Mouse (Mus musculus) ES-Bruce4 (cell line): Measurements from ENCODE around the gene Galntl6. TPM values are rescaled to one million over a fixed set of nuclear protein-coding genes. Genes with fewer than 3 reads are reported as not detected.
"Not testable (repeated sequence)": the region's sequence is repeated elsewhere in the genome, so short reads cannot be mapped to it uniquely, and the experiment has no call there.

Experiments
- H3K27ac ChIP-seq: 2 replicates; pipeline ENCODE4 v1.5.1; 2012; ENCODE audit warnings: low read length, inconsistent platforms; ENCODE audit not compliant: insufficient read depth
- H3K27me3 ChIP-seq: 2 replicates; pipeline ENCODE4 v1.6.1; 2012; ENCODE audit warnings: mild to moderate bottlenecking, low read length, inconsistent platforms; ENCODE audit not compliant: control insufficient read depth, poor library complexity, insufficient read depth, severe bottlenecking
- H3K36me3 ChIP-seq: 2 replicates; pipeline ENCODE4 v1.6.1; 2012; ENCODE audit warnings: inconsistent platforms, mild to moderate bottlenecking, low read length, moderate library complexity; ENCODE audit not compliant: control insufficient read depth, poor library complexity, insufficient read depth, severe bottlenecking
- H3K4me1 ChIP-seq: one replicate; pipeline ENCODE4 v1.8.1; 2011; ENCODE audit warnings: low read length; ENCODE audit not compliant: control insufficient read depth, insufficient read depth
- H3K4me3 ChIP-seq: 2 replicates; pipeline ENCODE4 v1.5.1; 2011; ENCODE audit warnings: low read depth, mild to moderate bottlenecking, low read length
- H3K9ac ChIP-seq: 2 replicates; pipeline ENCODE4 v1.6.1; 2012; ENCODE audit warnings: low read depth, mild to moderate bottlenecking, inconsistent platforms; ENCODE audit not compliant: poor library complexity, severe bottlenecking
- H3K9me3 ChIP-seq: replicated peaks from 2 replicates; pipeline ENCODE4 v1.6.1; 2012; ENCODE audit warnings: mild to moderate bottlenecking, low read length, inconsistent platforms; ENCODE audit not compliant: control insufficient read depth, poor library complexity, insufficient read depth, severe bottlenecking
- CTCF ChIP-seq: IDR thresholded peaks from one replicate; pipeline ENCODE4 v1.8.1; 2011; ENCODE audit warnings: low read depth, low read length
- EP300 ChIP-seq: IDR thresholded peaks from 2 replicates; pipeline ENCODE4 v1.6.1; 2011; ENCODE audit warnings: low read depth, low read length; ENCODE audit not compliant: insufficient read depth
- POLR2A ChIP-seq: IDR thresholded peaks from one replicate; pipeline ENCODE4 v1.8.1; 2011; ENCODE audit warnings: low read length; ENCODE audit not compliant: insufficient read depth
- polyA plus RNA-seq: library from polyadenylated mRNA; stranded (reverse); fragments of >200 nt; gene quantifications from 2 replicates; pipeline ENCODE4 v1.2.4, GENCODE M21; 2011; ENCODE audit warnings: low read depth; ENCODE audit not compliant: missing spikeins, insufficient read depth, insufficient read length

Galntl6 gene
- polyA plus RNA-seq, 1 experiment: not detected

DNA sequence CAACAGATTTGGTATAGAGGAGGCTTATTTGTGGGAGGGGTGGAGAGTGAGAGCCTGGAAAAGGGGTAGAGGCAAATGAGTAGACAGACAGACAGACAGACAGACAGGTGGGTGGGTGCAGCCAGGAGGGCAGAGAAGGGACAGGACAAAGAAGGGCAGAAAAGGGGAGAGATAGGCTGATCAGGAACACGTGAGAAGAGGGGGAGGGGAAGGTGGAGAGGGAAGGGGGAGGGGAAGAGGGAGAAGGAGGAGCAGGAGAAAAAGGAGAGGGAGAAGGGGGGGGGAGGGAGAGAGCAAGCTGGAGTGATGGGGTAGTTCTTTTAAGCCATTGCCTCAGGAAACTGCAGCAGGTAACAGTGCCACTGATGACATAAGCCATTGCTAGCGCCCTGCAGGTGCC is 1144.9 kb downstream of the Galntl6 start:
- no peaks in the 10 kb centered on the region for H3K9me3 ChIP-seq
- peaks cover 2% of the 10 kb centered on the region for H3K4me1 ChIP-seq
- H3K36me3 ChIP-seq: no peaks in the 10 kb centered on the region
- no peak overlapping the region for H3K4me3 ChIP-seq
- H3K27me3 ChIP-seq: no peaks in the 10 kb centered on the region
- TF ChIP-seq POLR2A (no peak), CTCF (no peak), EP300 (peak; percentile 75)
- peak overlapping the region; percentile 51; the same call in 1 of the 2 replicates for H3K9ac ChIP-seq
- 0 out of 2 replicates have a peak overlapping the region, but pooled peaks have one; percentile 39 for H3K27ac ChIP-seq

- Histone ChIP-seq H3K9ac (peak overlapping the region; percentile 78), H3K4me1 (peaks cover 2% of the 10 kb centered on the region), H3K36me3 (no peaks in the 10 kb centered on the region), H3K9me3 (no peaks in the 10 kb centered on the region), H3K27ac (peak overlapping the region; percentile 99), H3K27me3 (no peaks in the 10 kb centered on the region), H3K4me3 (no peak overlapping the region)
- no peak for TF ChIP-seq POLR2A
- TF ChIP-seq EP300: no peak
- no peak for TF ChIP-seq CTCF
Observed at GRCm38 (mm10) chr8:57766471-57767065, 1145.9 kb downstream of the Galntl6 start.

- Histone ChIP-seq H3K9me3 (no peaks in the 10 kb centered on the region), H3K36me3 (no peaks in the 10 kb centered on the region), H3K27me3 (no peaks in the 10 kb centered on the region), H3K4me1 (peaks cover 5% of the 10 kb centered on the region), H3K9ac (peak overlapping the region; percentile 78), H3K27ac (peak overlapping the region; percentile 99), H3K4me3 (peak overlapping the region; percentile 34; the same call in 1 of the 2 replicates)
- TF ChIP-seq EP300 (peak; percentile 87), POLR2A (no peak), CTCF (no peak)
Observed at GRCm38 (mm10) chr8:57765726-57766351, 1146.6 kb downstream of the Galntl6 start.

- Histone ChIP-seq H3K4me1 (peaks cover 5% of the 10 kb centered on the region), H3K9me3 (no peaks in the 10 kb centered on the region), H3K4me3 (no peak overlapping the region), H3K27ac (no peak overlapping the region), H3K36me3 (no peaks in the 10 kb centered on the region), H3K9ac (no peak overlapping the region), H3K27me3 (no peaks in the 10 kb centered on the region)
- TF ChIP-seq POLR2A: no peak
- TF ChIP-seq EP300: no peak
- TF ChIP-seq CTCF: no peak
Observed at GRCm38 (mm10) chr8:57765192-57765591, 1147.2 kb downstream of the Galntl6 start.

- H3K36me3 ChIP-seq, H3K9ac ChIP-seq, H3K27me3 ChIP-seq, H3K4me1 ChIP-seq, H3K4me3 ChIP-seq, H3K9me3 ChIP-seq: not testable (repeated sequence)
- peak; percentile 78 for TF ChIP-seq EP300
- peak overlapping the region; percentile 40; the same call in 1 of the 2 replicates for H3K27ac ChIP-seq
Observed at GRCm38 (mm10) chr8:57762622-57763021, 1149.8 kb downstream of the Galntl6 start.

- H3K36me3 ChIP-seq: no peaks in the 10 kb centered on the region
- no peaks in the 10 kb centered on the region for H3K27me3 ChIP-seq
- no peaks in the 10 kb centered on the region for H3K9me3 ChIP-seq
- H3K27ac ChIP-seq: peak overlapping the region; percentile 86
- TF ChIP-seq POLR2A (no peak), EP300 (no peak), CTCF (no peak)
- H3K4me3 ChIP-seq: no peak overlapping the region
- no peak overlapping the region for H3K9ac ChIP-seq
- peaks cover 5% of the 10 kb centered on the region for H3K4me1 ChIP-seq
Observed at GRCm38 (mm10) chr8:57760921-57761320, 1151.5 kb downstream of the Galntl6 start.
